Mouse (Mus musculus) kidney, adult 2 months (tissue): ENCODE measurements around the gene Mcpt2.
"Not testable (repeated sequence)": the region's sequence is repeated elsewhere in the genome, so short reads cannot be mapped to it uniquely, and the experiment has no call there.

Source experiments
- CTCF ChIP-seq: fragments of 200-500 bp; conservative IDR thresholded peaks from 2 replicates; pipeline ENCODE4 v1.5.1; 2011; ENCODE audit warnings: low read depth, mild to moderate bottlenecking, control low read depth, low read length, moderate library complexity, mixed read lengths; ENCODE audit not compliant: insufficient read depth, insufficient read length
- POLR2A ChIP-seq: fragments of 200-500 bp; IDR thresholded peaks from one replicate; pipeline ENCODE4 v1.6.1; 2011; ENCODE audit warnings: low read depth, low read length, control low read depth

- TF ChIP-seq POLR2A, CTCF: not testable (repeated sequence)
Measured at GRCm38 (mm10) chr14:56017671-56018070, 24.2 kb upstream of the Mcpt2 start, which contains the start of gene Mcpt1.
